Mouse (Mus musculus) layer of hippocampus, postnatal 14 days (tissue): Measurements from ENCODE around the gene Sdhaf2. TPM values are rescaled to one million over a fixed set of nuclear protein-coding genes. Genes with fewer than 3 reads are reported as not detected.

Source experiments
- total RNA-seq, 2 experiments: library from RNA; stranded (reverse); gene quantifications; 2 replicates each; pipeline ENCODE4 v1.2.3; 2021

Sdhaf2 gene
- total RNA-seq, 2 experiments from 2014 or later: 57.6 to 62.0 TPM

Other genes with a start within 250 kb of the Sdhaf2 start
- 100 to 1,000 TPM; 131 to 134 TPM for gene Dagla, start 221.3 kb downstream of the Sdhaf2 start, total RNA-seq
- gene Syt7, start 137.1 kb downstream of the Sdhaf2 start, total RNA-seq: 100 to 1,000 TPM; 277 to 282 TPM
- gene Lrrc10b, start 68.7 kb downstream of the Sdhaf2 start, total RNA-seq: 10 to 100 TPM; 58.7 to 58.9 TPM
- 1 to 10 TPM; 1.5 to 1.6 TPM for gene Ppp1r32, start 43.2 kb downstream of the Sdhaf2 start, total RNA-seq
- 10 to 100 TPM; 63.5 to 71.9 TPM for gene Cpsf7, start 876 bp downstream of the Sdhaf2 start, total RNA-seq
- gene Tmem216, start 30.1 kb upstream of the Sdhaf2 start, total RNA-seq: 10 to 100 TPM; 10.1 to 11.8 TPM
- gene Cyb561a3, start 51.0 kb upstream of the Sdhaf2 start, total RNA-seq: 10 to 100 TPM; 13.0 to 13.9 TPM
- 10 to 100 TPM; 12.4 to 12.6 TPM for gene Tmem138, start 51.2 kb upstream of the Sdhaf2 start, total RNA-seq
- gene Ddb1, start 79.2 kb upstream of the Sdhaf2 start, total RNA-seq: 100 to 1,000 TPM; 202 to 215 TPM
- gene Tkfc, start 79.5 kb upstream of the Sdhaf2 start, total RNA-seq: 10 to 100 TPM; 21.7 to 24.4 TPM
- gene Vwce, start 108.1 kb upstream of the Sdhaf2 start, total RNA-seq: under 1 TPM; 0.60 to 0.91 TPM
- gene Pga5, start 151.9 kb upstream of the Sdhaf2 start, total RNA-seq: not detected
- gene Vps37c, start 162.6 kb upstream of the Sdhaf2 start, total RNA-seq: 10 to 100 TPM; 25.1 to 26.6 TPM
- gene Cd5, start 212.9 kb upstream of the Sdhaf2 start, total RNA-seq: under 1 TPM in 1 of 2 experiments, not detected in 1; 0.19 TPM